Mouse (Mus musculus): Measurements from ENCODE around the gene Prpf38b.

DNA sequence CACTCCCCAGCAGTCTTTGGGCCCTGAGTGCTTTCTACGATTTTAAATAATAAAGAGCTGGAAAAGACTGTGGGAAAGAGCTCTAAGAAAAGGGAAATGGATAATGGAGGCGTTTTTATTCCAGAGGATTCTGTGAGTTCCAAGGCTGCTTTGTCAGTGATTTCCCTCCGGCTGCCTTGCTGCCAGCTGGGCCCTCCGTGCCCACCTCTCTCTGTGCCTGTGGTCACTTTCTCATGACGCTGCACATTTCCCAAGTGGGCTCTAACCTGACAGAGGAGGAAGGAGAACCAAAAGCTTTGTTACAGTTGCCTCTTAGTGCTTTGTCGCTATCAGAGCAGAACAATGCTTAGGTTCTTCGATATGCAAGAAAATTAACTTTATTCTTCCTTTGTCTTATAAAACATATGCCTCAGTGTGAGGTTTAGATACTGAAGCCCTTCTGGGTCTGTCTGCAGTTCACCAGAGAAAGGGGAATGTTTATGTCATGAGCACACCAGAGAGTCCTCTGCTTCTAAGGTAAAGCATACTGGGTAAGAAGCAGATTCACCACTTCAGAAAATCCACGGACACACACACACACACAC lies 26.7 kb downstream of the Prpf38b start:
- TF ChIP-seq EP300 (IDR thresholded peaks at IDR 0.05; ENCODE audit: insufficient read depth, low read depth, low read length), result no peak
- TF ChIP-seq CTCF (IDR thresholded peaks at IDR 0.05; ENCODE audit: low read depth, low read length), result no peak
- TF ChIP-seq POLR2A (IDR thresholded peaks at IDR 0.05; ENCODE audit: insufficient read depth, low read length), result no peak
